Mouse (Mus musculus) neural tube, embryonic 10.5 days (tissue): Measurements from ENCODE around the gene Ndst4.

Experiments
- DNase-seq: peaks from one replicate; pipeline ENCODE4 v3.0.0-alpha.2; 2017; ENCODE audit warnings: low spot score; ENCODE audit errors: extremely low spot score

Gene Ndst4

DNA sequence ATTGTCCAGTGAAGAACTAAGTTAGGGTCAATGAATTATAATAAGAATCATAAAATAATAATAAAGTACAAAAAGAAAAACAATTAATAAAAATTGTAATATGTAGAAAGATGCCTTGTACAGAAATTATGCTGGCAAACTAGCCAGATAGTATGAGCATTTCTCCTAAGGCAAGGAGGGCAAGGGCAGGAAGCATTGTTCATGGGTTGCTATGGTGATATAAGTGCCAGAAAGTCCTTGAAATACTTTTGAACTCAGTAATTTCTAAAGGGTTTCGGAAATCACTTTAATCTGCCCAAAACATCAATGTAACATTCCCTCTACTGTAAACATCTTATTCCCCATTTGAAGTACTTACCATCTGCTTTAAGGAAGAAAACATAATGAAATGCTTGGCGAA lies 319.1 kb downstream of the Ndst4 start:
- no peak for DNase-seq

DNA sequence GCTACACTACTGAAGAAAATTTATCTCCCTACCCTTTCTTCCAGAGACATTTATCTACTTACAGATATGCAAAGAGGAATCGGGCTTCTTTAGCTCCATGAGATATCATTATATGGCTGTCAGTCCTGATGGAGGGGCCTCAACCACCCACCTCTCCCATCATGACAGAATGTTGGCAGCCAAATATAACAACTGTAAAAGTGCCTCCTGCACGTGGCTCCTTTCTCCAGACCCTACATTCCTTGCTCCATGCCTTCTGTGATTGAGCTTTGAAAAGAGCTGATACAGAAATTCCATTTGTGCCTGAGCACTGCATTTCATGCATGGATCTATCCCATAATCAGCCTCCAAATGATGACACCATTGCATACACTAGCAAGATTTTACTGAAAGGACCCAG lies 331.1 kb downstream of the Ndst4 start:
- DNase-seq: no peak

DNA sequence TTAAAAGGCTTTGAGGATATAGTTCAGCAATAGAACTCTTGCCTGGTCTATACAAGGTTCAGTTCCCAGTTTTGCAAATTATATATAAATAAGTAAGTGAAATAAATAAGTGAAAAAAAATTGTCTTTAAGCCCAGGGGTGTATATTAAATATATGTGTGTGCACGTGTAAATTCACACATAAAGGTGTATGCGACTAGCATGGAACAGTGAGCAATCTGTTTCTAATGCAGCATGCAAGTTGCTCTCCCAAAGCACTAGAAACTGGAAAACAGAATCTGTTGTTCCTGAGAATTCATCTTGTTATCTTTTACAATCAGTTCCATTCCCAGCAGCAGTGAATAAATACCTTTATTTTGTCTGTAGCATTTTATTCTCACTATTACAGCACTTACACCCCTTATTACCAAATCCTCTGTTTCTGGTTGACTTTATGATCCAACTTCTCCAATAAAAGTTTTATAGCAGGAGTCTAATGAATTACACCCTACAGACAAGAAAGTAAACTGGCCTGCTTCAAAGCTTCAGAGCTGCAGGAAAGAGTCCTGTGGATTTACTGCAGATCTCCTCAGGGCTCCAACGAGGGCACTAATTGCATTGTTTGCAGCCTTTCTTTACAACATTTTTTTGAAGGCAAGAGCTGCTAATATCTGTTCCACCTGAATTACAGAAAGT lies 340.7 kb downstream of the Ndst4 start:
- DNase-seq: no peak

DNA sequence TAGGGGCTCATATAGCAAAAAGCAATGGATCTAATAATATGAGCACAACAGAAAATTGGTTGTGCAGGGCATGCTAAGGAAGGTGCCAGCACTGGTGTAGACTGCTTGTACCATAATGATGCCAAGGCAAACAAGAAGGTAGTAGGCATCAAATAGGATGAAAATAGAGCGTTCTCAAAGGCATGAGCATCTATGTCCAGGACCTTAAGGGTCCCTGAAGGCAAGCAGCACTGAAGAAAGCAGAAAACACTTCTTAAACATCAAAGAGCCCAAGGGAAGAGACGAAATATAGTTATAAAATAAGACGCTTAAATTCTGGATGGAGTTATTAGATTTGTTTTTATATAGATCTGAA lies 341.2 kb downstream of the Ndst4 start:
- DNase-seq: no peak

DNA sequence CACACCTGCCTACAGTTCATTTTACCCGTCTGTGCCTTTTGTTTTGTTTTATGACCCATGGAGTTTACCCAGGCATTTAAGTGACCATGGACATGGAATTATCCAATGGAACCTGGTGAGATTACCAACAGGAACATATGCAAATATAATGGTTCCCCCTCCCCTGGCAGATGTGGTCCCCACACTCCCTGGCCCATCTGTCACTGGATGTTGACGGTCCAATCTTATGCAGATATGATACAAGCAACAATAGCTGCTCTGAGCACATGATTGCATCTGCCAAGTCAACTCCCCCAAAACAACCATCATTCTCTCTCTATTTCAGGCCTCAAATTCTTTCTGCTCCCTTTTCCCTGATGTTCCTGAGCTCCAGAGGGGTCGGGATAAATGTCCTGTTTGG lies 342.5 kb downstream of the Ndst4 start:
- no peak for DNase-seq

DNA sequence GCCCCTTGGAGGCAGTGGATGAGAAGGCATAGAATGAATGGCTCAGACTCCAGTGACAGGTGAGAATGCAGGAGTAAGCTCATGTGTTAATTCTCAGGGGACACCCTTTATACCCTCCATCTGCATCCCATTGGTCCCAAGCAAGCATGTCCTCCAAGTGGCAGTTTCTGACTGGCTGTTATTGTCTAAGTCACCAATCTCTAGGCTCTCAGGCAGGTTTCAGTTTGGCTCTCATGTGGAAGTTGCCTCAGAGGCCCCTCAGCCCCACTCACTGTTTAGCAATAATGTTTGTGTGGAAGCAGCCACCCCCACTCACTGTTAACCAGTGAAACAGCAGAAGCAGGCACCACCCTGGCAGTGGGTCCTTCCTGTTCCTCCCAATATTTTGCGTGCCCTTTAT lies 353.0 kb downstream of the Ndst4 start:
- DNase-seq: no peak

DNA sequence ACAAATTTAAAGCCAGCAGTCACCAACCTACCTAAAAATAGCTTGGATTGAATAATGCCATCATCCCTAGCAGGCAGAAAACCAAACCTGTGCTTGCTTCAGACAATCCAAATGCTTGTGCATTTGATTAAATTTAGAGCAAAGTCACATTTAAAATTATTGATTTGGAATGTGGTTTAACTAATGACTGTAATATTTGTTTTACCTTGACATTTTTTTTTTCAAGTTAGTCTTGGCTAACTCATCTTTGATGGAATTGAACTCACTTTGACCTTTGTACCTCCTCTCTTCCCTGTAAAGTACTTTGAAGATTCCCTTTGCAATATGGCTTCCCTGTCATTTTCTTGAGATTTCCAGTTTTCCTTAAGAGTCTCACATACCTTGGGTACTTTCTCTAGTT lies 356.8 kb downstream of the Ndst4 start:
- no peak for DNase-seq
